Mouse (Mus musculus) megakaryocyte, embryonic 14.5 days (primary cell): ENCODE data around the gene Smim6.

Experiments
- FLI1 ChIP-seq: IDR thresholded peaks from 2 replicates; pipeline ENCODE4 v1.6.1; 2012; ENCODE audit warnings: low read length, inconsistent platforms, mixed read lengths
- GATA1 ChIP-seq: IDR thresholded peaks from 3 replicates; pipeline ENCODE4 v1.6.1; 2012; ENCODE audit warnings: mixed read lengths, low read length, inconsistent platforms, borderline replicate concordance

- TF ChIP-seq GATA1 (no peak), FLI1 (no peak)
These were observed 18.7 kb upstream of the Smim6 start for GRCm38 (mm10) chr11:115893071-115893470.
